Mouse (Mus musculus) MEL (cell line): ENCODE data around the gene Glyctk.

Experiments
- CTCF ChIP-seq, 3 experiments: IDR thresholded peaks in 2 of 3; conservative IDR thresholded peaks in 1 of 3; 2 replicates each; pipeline ENCODE4 v1.5.1; 2011 to 2012; ENCODE audit warnings: low read length in 3 of 3, low read depth in 2 of 3, mild to moderate bottlenecking in 2 of 3, improper control_type of control experiment in 1 of 3, inconsistent platforms in 1 of 3, mixed read lengths in 1 of 3, moderate library complexity in 1 of 3; ENCODE audit not compliant: control insufficient read depth in 1 of 3, insufficient read depth in 1 of 3, poor library complexity in 1 of 3, severe bottlenecking in 1 of 3
- EP300 ChIP-seq, 2 experiments: IDR thresholded peaks; 2 replicates each; pipeline ENCODE4 v1.6.1; 2011; ENCODE audit warnings: improper control_type of control experiment in 2 of 2, low read length in 2 of 2, low read depth in 1 of 2, mild to moderate bottlenecking in 1 of 2
- GABPA ChIP-seq: IDR thresholded peaks from 2 replicates; pipeline ENCODE4 v1.6.1; 2012; ENCODE audit warnings: low read depth, mild to moderate bottlenecking, inconsistent platforms, low read length, improper control_type of control experiment, moderate library complexity
- MAFK ChIP-seq: IDR thresholded peaks from 2 replicates; pipeline ENCODE4 v1.6.1; 2011; ENCODE audit warnings: low read depth, mild to moderate bottlenecking, low read length, improper control_type of control experiment, borderline replicate concordance
- POLR2A ChIP-seq, 2 experiments: IDR thresholded peaks; 2 replicates each; pipeline ENCODE4 v1.6.1; 2011 to 2012; ENCODE audit warnings: low read length in 2 of 2, mild to moderate bottlenecking in 2 of 2, control low read depth in 1 of 2, improper control_type of control experiment in 1 of 2, low read depth in 1 of 2, moderate library complexity in 1 of 2; ENCODE audit not compliant: control insufficient read depth in 1 of 2, insufficient read depth in 1 of 2, poor library complexity in 1 of 2
- RCOR1 ChIP-seq: IDR thresholded peaks from 2 replicates; pipeline ENCODE4 v1.6.1; 2012; ENCODE audit warnings: low read depth, mild to moderate bottlenecking, inconsistent platforms, low read length, improper control_type of control experiment
- SIN3A ChIP-seq: IDR thresholded peaks from 2 replicates; pipeline ENCODE4 v1.6.1; 2012; ENCODE audit warnings: low read length, improper control_type of control experiment, inconsistent platforms
- SMC3 ChIP-seq: IDR thresholded peaks from 2 replicates; pipeline ENCODE4 v1.6.1; 2011; ENCODE audit warnings: low read depth, low read length, improper control_type of control experiment
- TAL1 ChIP-seq: IDR thresholded peaks from 2 replicates; pipeline ENCODE4 v1.6.1; 2012; ENCODE audit warnings: mild to moderate bottlenecking, inconsistent platforms, low read length, moderate library complexity, mixed read lengths
- TBP ChIP-seq: IDR thresholded peaks from 2 replicates; pipeline ENCODE4 v1.8.0; 2011; ENCODE audit warnings: low read depth, low read length, improper control_type of control experiment
- USF1 ChIP-seq: IDR thresholded peaks from 2 replicates; pipeline ENCODE4 v1.6.1; 2014; ENCODE audit warnings: low read depth, mild to moderate bottlenecking, inconsistent platforms, low read length, improper control_type of control experiment, moderate library complexity
- ZNF384 ChIP-seq: IDR thresholded peaks from 2 replicates; pipeline ENCODE4 v1.6.1; 2012; ENCODE audit warnings: low read depth, mild to moderate bottlenecking, inconsistent platforms, low read length, improper control_type of control experiment

GRCm38 (mm10) chr9:106195693-106196092 is 37.8 kb upstream of the Glyctk start:
- TF ChIP-seq GABPA = no peak
- no peak for TF ChIP-seq CTCF (IDR thresholded peaks at IDR 0.05 in 2 of 3, conservative IDR thresholded peaks at IDR 0.05 in 1 of 3; ENCODE audit: control insufficient read depth in 1 of 3, insufficient read depth in 1 of 3, low read depth in 2 of 3, low read length in 3 of 3, poor library complexity in 1 of 3, severe bottlenecking in 1 of 3)
- TF ChIP-seq TAL1 = no peak
- TF ChIP-seq POLR2A (IDR thresholded peaks at IDR 0.05; ENCODE audit: control insufficient read depth in 1 of 2, insufficient read depth in 1 of 2, low read depth in 1 of 2, low read length in 2 of 2, poor library complexity in 1 of 2) = no peak
- TF ChIP-seq MAFK = no peak
- TF ChIP-seq ZNF384 = no peak
- TF ChIP-seq RCOR1 = no peak
- TF ChIP-seq TBP = no peak
- no peak for TF ChIP-seq USF1
- TF ChIP-seq SMC3 = no peak
- TF ChIP-seq EP300 (IDR thresholded peaks at IDR 0.05; ENCODE audit: low read depth in 1 of 2, low read length in 2 of 2) = no peak
- no peak for TF ChIP-seq SIN3A
